Mouse (Mus musculus) hindbrain, embryonic 16.5 days (tissue): ENCODE data around the gene Gna12. TPM values are rescaled to one million over a fixed set of nuclear protein-coding genes. Genes with fewer than 3 reads are reported as not detected.

ENCODE experiments used
- ATAC-seq: fragments of 200-750 bp; cut with Nextera tagmentation; 2 replicates; pipeline ENCODE4 v1.8.0; 2017; ENCODE audit warnings: moderate TSS enrichment, moderate library complexity
- H3K27ac ChIP-seq: fragments of 300-500 bp; sonication (generic); 2 replicates; pipeline ENCODE4 v1.5.1; 2014; ENCODE audit warnings: low read depth, mild to moderate bottlenecking, control low read depth, low read length, moderate library complexity
- H3K27me3 ChIP-seq: fragments of 300-500 bp; sonication (generic); replicated peaks from 2 replicates; pipeline ENCODE4 v1.6.1; 2014; ENCODE audit warnings: low read length; ENCODE audit not compliant: control insufficient read depth, insufficient read depth
- H3K36me3 ChIP-seq: fragments of 300-500 bp; sonication (generic); 2 replicates; pipeline ENCODE4 v1.6.1; 2014; ENCODE audit warnings: mild to moderate bottlenecking, low read length, moderate library complexity, mixed read lengths; ENCODE audit not compliant: control insufficient read depth, insufficient read depth
- H3K4me1 ChIP-seq: fragments of 300-500 bp; sonication (generic); 2 replicates; pipeline ENCODE4 v1.6.1; 2014; ENCODE audit warnings: low read depth, low read length; ENCODE audit not compliant: control insufficient read depth, insufficient read depth
- H3K4me2 ChIP-seq: fragments of 300-500 bp; sonication (generic); 2 replicates; pipeline ENCODE4 v1.6.1; 2014; ENCODE audit warnings: mild to moderate bottlenecking, low read length, control low read depth, moderate library complexity
- H3K4me3 ChIP-seq: fragments of 300-500 bp; sonication (generic); 2 replicates; pipeline ENCODE4 v1.5.1; 2014; ENCODE audit warnings: mild to moderate bottlenecking, low read length, control low read depth, moderate library complexity
- H3K9ac ChIP-seq: fragments of 300-500 bp; sonication (generic); 2 replicates; pipeline ENCODE4 v1.6.1; 2014; ENCODE audit warnings: low read depth, mild to moderate bottlenecking, control low read depth, low read length, moderate library complexity
- H3K9me3 ChIP-seq: fragments of 300-500 bp; sonication (generic); 2 replicates; pipeline ENCODE4 v1.6.1; 2014; ENCODE audit warnings: mild to moderate bottlenecking, low read length, moderate library complexity; ENCODE audit not compliant: control insufficient read depth
- WGBS: fragments of 180-500 bp; shearing (Covaris S2); extraction: QIAGEN DNeasy Blood & Tissue Kit; methylation state at CpG from one replicate; pipeline ENCODE4 v1.1.7; 2014; 5-methylcytosine and 5-hydroxymethylcytosine counted together
- polyA plus RNA-seq: library from polyadenylated mRNA; unstranded; fragments of >200 nt; fragmentation: Nextera tagmentation; extraction: Ambion mirVana; gene quantifications from 2 replicates; pipeline ENCODE4 v1.2.1, GENCODE M21; 2015

The Gna12 gene
- polyA plus RNA-seq, 1 experiment from 2014 or later: 11.1 TPM

DNA sequence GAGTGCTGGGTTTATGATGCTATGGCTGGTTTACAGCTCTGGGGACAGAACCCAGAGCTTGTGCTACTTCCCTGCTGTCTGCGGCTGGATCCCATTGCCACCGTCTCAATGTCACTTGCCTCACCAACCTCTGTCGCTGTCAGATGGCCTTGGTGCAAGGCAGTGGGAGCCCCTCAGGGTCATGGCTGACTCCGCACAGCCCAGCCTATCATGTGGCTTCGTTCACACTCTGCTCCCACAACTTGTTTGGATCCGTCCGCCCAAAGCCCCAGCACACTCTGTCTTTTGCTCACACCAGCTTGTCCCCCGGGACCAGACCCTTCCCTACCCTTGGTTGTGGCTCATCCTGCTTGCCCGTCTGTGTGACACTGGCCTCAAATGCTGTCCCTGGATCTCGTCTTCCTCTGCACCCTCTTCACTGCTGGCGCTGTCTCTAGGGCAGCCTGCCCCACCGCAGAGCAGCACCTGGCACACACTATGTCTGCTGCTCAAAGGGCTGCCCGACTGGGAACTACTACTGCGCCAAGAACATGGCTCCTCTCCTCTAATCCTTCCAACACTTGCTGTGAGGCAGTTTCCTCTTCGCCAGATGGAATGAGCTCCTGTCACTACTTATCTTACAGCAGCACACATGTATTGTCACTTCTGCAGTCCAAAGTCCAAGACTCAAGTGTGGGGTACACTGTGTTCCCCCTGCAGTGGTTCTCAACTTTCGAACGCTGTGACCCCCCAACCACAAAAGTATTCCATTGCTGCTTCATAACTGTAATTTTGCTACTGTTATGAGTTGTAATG lies 103.1 kb downstream of the Gna12 start:
- Histone ChIP-seq H3K4me3 (no peak overlapping the region), H3K9me3 (no peaks in the 10 kb centered on the region), H3K27ac (no peak overlapping the region), H3K4me1 (peaks cover 14% of the 10 kb centered on the region; the same call in 1 of the 2 replicates), H3K27me3 (no peaks in the 10 kb centered on the region), H3K4me2 (no peak overlapping the region), H3K36me3 (no peaks in the 10 kb centered on the region), H3K9ac (no peak overlapping the region)
- ATAC-seq: no peak
- WGBS: 85% methylated on average over 17 of the region's 17 CpGs

- WGBS: 57% methylated on average over 7 of the region's 7 CpGs
- Histone ChIP-seq H3K27me3 (no peaks in the 10 kb centered on the region), H3K36me3 (no peaks in the 10 kb centered on the region), H3K9ac (no peak overlapping the region), H3K9me3 (no peaks in the 10 kb centered on the region), H3K4me3 (no peak overlapping the region), H3K27ac (peak overlapping the region; percentile 54; the same call in 1 of the 2 replicates), H3K4me2 (no peak overlapping the region), H3K4me1 (peaks cover 14% of the 10 kb centered on the region; the same call in 1 of the 2 replicates)
- ATAC-seq: peak; percentile 85
Observed at GRCm38 (mm10) chr5:140726062-140726839, 104.0 kb downstream of the Gna12 start.

- 0 out of 2 replicates have a peak within 1 kb of the TSS, but pooled peaks have one; percentile 3 for H3K9ac ChIP-seq
- peaks cover 7% of the 10 kb centered on the region for H3K36me3 ChIP-seq
- H3K9me3 ChIP-seq: no peaks in the 10 kb centered on the region
- WGBS: 37% methylated on average over 13 of the region's 13 CpGs
- H3K27ac ChIP-seq: 0 out of 2 replicates have a peak within 1 kb of the TSS, but pooled peaks have one; percentile 10
- H3K27me3 ChIP-seq: no peaks in the 10 kb centered on the region
- peak within 1 kb of the TSS; percentile 19; the same call in 1 of the 2 replicates for H3K4me2 ChIP-seq
- ATAC-seq: peak; percentile 85
- H3K4me1 ChIP-seq: peaks cover 14% of the 10 kb centered on the region; the same call in 1 of the 2 replicates
- H3K4me3 ChIP-seq: peak within 1 kb of the TSS; percentile 1; the same call in 1 of the 2 replicates
Observed at GRCm38 (mm10) chr5:140723822-140724221, 106.4 kb downstream of the Gna12 start, which contains the start of gene Amz1. Gene Amz1, plus strand, starts transcription at chr5:140724127.

- Histone ChIP-seq H3K9ac (no peak overlapping the region), H3K27me3 (no peaks in the 10 kb centered on the region), H3K4me3 (no peak overlapping the region), H3K4me1 (peaks cover 14% of the 10 kb centered on the region; the same call in 1 of the 2 replicates), H3K9me3 (no peaks in the 10 kb centered on the region), H3K27ac (no peak overlapping the region), H3K4me2 (no peak overlapping the region), H3K36me3 (peaks cover 23% of the 10 kb centered on the region)
- no peak for ATAC-seq
- 73% methylated on average over 3 of the region's 3 CpGs for WGBS
Observed at GRCm38 (mm10) chr5:140722121-140722520, 108.1 kb downstream of the Gna12 start.

- peaks cover 14% of the 10 kb centered on the region; the same call in 1 of the 2 replicates for H3K4me1 ChIP-seq
- no peaks in the 10 kb centered on the region for H3K9me3 ChIP-seq
- H3K4me3 ChIP-seq: no peak overlapping the region
- H3K9ac ChIP-seq: no peak overlapping the region
- no peak overlapping the region for H3K4me2 ChIP-seq
- 86% methylated on average over 7 of the region's 7 CpGs for WGBS
- peaks cover 35% of the 10 kb centered on the region for H3K36me3 ChIP-seq
- H3K27ac ChIP-seq: no peak overlapping the region
- no peaks in the 10 kb centered on the region for H3K27me3 ChIP-seq
- ATAC-seq: no peak
Observed at GRCm38 (mm10) chr5:140720773-140721172, 109.5 kb downstream of the Gna12 start.

DNA sequence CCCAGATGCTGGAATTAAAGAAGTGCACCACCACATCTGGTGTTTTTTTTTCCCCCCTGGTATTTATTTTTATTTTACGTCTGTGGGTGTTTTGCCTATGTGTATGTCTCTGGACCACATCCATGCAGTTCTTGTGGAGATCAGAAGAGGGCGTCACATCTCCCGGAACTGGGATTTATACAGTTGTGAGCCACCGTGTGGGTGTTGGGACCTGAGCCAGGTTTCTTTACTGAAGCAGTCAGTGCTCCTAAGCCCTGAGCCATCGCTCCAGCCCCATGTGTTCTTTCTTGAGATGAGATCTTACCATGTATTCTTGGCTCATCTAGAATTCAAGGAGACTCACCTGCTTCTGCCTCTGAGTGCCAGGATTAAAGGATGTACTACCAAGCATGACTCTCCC lies 119.2 kb downstream of the Gna12 start:
- H3K27ac ChIP-seq: no peak overlapping the region
- H3K9ac ChIP-seq: no peak overlapping the region
- no peak for ATAC-seq
- H3K27me3 ChIP-seq: no peaks in the 10 kb centered on the region
- H3K4me1 ChIP-seq: peaks cover under 1% of the 10 kb centered on the region; the same call in 1 of the 2 replicates
- H3K36me3 ChIP-seq: peaks cover 51% of the 10 kb centered on the region
- H3K4me2 ChIP-seq: no peak overlapping the region
- WGBS: 78% methylated on average over 5 of the region's 5 CpGs
- H3K9me3 ChIP-seq: no peaks in the 10 kb centered on the region
- no peak overlapping the region for H3K4me3 ChIP-seq

DNA sequence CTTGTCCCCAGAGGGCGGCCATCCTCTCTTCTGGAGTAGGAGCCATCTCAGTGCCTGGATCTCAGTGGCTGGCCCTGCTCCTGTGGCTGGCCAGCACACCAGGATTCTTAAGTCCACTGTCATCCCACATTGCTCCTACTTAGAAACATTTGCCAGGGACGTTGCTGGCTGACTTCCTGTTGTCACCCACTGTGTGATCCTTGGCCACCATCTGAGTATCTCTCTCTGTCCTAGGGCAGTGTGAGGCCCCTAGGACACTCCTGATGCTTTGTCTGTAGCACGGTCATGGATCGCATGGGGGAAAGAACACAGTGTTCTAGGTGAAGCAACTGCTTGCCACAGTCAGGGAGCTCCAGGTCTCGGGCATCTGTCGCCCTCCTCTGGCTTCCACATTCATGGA lies 119.9 kb downstream of the Gna12 start:
- WGBS: 92% methylated on average over 6 of the region's 6 CpGs
- no peak for ATAC-seq
- Histone ChIP-seq H3K4me3 (no peak overlapping the region), H3K27me3 (no peaks in the 10 kb centered on the region), H3K4me2 (no peak overlapping the region), H3K27ac (no peak overlapping the region), H3K4me1 (peaks cover 7% of the 10 kb centered on the region; the same call in 1 of the 2 replicates), H3K9me3 (no peaks in the 10 kb centered on the region), H3K36me3 (peaks cover 47% of the 10 kb centered on the region), H3K9ac (no peak overlapping the region)
